Mouse (Mus musculus) layer of hippocampus, postnatal 25 days (tissue): Measurements from ENCODE around the gene Fars2. TPM values are rescaled to one million over a fixed set of nuclear protein-coding genes. Genes with fewer than 3 reads are reported as not detected.
"Not testable (repeated sequence)": the region's sequence is repeated elsewhere in the genome, so short reads cannot be mapped to it uniquely, and the experiment has no call there.

Experiments used
- DNase-seq, 2 experiments: peaks; one replicate each; pipeline ENCODE4 v3.0.0; 2022; ENCODE audit warnings: mixed read lengths in 2 of 2, low spot score in 1 of 2; ENCODE audit errors: extremely low spot score in 1 of 2
- total RNA-seq, 2 experiments: library from RNA; stranded (reverse); gene quantifications; 2 replicates each; pipeline ENCODE4 v1.2.3; 2021

Fars2 gene
- total RNA-seq, 2 experiments from 2014 or later = 33.8 to 37.6 TPM

DNA sequence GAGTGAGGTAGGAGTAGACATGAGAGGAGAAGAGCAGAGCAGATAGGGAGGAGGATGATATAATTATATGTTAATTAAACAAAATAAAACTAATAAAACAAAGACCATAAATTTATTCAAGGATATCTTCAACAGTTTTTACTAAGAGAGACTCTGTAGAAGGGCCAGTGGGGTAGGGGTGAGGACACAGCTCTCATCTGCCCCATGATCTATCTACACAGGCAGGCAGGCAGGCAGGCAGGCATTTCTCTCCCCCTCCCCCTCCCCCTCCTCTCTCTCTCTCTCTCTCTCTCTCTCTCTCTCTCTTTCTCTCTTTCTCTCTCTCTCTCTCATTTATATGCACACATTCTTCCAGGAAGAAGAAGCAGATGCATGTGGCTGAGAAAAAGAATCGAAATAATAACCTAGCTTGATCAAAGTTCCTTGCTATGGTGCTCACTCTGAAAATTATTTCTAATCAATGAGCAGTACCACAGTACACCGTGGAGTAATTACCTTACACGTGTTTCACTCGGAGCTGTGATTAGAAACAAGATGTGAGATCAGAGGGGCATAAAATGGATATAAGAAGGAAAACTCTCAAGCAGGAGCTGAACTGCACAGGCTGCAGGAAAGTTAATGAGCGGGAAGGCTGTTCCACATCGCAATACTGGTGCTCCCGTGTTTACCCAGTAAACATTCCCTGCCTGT is 312.4 kb downstream of the Fars2 start:
- DNase-seq = no peak

DNA sequence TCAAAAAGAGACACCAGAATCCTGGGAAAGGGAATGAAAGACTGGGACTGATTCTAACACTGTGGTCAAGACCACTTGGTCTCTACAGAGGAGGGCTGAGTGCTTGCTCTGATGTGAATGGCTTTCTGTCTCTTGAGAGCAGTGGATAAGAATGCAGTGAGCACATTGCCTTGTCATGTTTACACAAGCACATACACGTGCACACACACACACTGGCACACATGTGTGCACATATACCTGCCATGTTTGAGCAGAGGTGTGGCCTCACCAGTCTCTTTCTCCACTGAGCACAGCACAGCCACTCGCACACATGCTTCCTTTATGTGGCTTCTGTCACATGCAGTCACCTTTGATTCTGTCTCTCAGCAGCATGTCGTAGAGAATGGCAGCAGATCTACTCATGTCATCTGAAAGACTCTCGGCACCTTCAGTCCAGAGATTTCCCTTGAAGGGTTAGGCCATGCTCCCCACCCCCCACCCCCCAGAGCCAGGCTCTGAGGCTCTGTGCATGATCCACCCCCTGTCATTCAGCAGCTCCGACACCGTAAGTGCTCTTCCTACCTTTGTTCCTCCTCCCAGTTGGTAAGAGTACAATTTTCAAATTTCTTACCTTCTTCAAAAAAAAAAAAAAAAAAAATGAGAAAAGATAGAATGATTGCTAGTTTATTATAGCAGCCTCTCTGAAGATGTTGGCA is 313.4 kb downstream of the Fars2 start:
- no peak for DNase-seq

DNA sequence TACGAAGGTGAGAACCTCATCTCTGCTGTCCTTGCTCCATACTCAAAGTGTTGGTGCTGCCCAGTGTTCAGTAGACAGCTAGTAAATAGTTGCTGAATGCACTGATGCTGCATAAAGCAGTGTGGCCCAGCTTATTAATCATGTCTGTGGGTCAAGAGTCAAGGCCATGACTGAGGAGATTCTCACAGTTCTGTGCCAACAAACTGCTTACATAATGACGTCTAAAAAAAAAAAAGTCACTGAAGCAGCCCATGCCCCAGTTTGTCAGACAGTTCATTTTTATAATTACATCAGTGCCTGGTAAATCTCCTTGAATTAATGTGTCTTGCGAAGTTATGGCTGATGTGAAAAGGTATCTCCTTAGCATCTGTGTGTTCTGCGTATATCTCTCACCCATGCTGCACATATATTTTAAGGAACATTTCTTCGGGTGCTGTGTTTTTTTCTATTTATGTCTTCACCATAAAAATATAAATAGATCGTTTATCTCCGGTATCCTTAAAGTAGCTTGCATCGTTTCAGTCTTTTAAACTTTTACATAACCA is 314.8 kb downstream of the Fars2 start:
- DNase-seq = no peak

DNA sequence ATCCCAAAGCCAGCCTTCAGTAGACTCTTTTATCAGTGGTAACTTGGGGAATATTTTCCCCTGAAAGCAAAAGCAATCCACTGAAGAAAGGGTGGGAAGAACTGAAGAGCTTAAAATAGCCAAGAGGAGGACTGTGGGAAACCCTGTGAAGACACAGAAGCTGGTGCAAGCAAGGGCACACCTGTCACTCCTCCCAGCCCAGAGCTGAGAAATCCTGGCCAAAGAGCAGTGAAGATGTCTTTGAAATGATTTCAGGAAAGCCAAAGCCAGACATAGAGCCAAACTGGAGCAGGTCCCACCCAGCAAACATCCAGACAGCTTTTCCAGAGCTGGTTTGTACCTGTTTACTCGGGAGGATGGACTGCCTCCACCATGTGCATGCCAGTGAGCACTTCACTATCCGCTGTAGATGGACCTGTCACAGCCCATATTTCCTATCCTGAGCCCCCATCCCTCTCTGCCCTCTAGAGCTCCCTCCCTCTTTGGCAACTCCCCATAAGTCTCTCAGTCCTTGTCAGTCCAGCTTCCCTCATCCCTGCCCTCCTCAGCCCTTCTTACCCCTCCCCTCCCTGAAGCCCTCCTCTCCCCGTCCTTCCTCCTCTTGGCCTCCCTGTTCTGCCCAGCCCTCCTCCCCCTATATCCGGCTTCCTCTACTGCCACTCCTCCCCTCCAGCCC is 327.7 kb downstream of the Fars2 start:
- DNase-seq = no peak

DNA sequence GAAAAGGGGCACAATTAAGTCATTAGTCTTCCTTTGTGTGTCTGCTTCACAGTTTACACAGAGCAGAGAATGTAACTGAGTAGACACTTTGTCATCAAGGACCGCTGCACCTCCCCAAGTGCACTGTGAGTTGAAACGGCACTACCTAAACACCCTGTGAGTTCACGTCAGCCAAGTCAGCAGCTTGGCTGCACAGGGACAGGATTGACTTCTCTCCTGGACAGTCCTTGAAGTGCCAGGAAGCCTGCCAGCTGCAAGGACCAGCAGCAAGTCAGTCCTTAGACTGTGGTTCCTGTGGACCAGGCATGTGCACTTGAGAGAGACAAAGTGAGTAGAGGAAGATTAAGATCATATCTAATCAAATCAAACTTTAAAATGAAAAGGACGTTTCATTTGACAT is 330.7 kb downstream of the Fars2 start:
- no peak for DNase-seq

DNA sequence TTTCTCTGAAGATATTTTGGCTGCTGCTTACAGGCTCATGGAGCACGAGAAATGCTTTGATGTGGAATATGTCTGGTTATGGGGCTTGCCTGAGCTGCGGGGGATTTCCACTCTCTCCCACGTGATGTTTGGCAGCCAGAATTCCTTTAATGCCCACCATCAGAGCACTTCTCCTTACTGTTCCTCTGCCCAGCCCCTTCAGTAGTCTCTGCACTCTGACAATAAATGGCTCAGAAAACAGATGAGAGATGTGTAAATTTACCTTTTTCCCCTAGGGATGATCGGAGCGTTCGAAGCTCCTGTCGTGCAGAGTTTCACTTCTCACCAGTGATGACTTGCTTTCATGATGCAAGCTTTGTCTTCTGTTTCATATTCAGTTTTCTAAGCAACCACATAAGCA is 331.4 kb downstream of the Fars2 start:
- DNase-seq = no peak

DNA sequence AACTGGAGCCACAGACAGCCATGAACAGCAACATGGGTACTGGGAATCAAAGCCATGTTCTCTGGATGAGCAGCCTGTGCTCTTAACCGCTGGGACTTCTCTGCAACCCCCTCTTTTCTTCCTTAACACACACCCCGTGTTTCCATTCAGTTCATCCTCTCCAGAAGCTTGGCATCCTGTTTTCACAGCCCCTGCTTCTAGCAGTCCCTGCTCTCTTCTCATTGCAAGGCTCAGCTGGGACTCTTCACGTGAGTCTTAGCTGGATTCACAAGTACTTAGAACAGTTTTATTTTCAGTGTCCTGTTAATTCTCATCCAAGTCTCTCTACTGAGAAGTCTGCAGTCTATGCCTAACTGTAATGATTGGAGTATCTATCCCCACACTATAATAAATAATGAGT is 334.2 kb downstream of the Fars2 start:
- DNase-seq = no peak

DNA sequence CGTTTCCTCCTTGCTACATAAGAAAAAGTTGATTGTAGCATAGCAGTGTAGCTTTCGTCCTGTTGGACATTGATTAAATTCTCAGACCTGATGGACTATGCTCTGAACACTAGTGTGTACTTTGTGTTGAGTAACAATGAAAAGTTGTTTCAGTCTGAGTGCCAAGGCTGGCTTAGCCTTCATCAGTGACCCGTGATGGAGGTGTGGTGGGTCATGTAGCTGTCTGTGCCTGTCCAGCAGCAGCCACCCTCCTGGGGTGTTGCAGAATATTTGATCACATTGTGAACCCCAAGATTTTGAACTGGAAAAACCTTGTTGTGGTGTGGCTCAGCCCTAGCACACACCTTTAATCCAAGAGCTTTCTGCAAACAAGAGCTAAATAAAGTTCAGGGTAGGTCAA is 343.3 kb downstream of the Fars2 start:
- no peak for DNase-seq

DNA sequence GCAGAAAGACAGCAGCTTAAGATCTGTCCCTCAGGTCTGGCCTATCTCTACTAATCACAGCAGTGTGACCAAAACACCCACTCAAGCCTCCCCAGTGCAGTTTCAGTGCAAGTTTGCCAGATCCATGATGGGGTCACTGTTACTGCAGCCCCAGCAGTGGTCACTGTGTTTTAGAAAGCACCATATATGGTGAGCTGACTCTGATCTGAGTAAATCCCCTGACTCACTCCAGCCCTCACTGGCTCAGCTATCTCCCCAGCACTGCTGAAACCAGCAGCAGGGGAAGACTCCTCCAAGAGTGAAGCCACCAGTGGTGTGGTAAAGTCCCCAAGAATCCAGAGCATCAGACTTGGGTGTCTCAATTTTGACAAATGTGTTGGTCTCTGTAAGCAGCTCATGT is 346.5 kb downstream of the Fars2 start:
- DNase-seq = no peak

DNA sequence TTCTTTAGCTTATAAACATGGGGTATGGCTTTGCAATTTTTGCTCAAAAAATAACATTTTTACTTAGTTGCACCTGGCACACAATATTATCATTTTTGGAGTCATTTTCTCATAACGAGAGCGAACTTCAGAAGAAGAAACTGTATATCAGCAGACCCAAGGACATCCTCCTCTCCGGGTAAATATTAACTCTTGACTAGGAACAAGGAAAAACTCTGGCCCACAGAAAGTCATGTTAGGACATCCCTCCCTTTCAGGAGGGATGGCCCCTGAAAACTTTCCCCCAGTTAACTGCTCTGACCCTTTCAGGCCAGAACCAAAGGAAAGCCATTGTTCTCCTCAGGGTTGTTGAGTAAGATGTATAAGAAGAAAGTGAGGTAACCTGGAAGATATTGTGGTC is 348.9 kb downstream of the Fars2 start:
- DNase-seq = not testable (repeated sequence)

DNA sequence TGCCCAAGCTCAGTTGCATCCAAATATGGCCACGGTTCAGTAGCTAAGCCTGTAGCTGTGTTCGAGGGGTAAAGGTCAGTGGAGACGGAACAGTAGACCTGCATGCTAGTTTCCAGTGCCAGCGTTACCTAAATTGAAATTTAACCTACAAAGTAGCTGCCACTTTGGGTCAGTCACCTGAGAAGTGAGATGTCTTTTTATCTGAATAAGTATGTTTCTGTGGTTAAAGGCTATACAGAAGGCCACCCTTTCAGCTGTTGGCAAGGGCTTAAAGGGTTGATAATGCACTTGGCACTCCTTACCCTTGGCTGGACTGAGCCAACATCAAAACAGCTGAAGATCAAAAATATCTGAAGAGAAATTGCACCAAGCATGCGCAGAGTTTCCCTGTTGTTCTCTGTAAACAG is 349.3 kb downstream of the Fars2 start:
- no peak for DNase-seq

DNA sequence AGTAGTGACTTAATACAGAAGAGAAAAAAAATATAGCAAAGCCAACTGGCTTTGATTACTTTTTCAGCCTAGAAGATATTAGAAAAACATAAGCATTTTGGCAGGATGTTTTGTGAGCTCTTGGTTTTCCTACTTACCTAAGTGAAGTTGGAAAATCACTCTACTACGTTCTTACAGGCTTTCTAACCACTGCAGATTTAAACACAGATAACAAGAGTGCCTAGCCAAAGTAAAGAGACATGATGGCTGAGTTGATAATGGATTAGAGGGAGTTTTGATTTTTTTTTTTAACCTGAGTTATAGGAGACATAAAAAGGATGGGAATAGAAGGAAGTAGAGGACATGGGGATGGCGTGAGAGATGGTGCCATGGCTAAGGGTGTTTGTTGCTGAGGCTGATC is 350.6 kb downstream of the Fars2 start:
- no peak for DNase-seq

DNA sequence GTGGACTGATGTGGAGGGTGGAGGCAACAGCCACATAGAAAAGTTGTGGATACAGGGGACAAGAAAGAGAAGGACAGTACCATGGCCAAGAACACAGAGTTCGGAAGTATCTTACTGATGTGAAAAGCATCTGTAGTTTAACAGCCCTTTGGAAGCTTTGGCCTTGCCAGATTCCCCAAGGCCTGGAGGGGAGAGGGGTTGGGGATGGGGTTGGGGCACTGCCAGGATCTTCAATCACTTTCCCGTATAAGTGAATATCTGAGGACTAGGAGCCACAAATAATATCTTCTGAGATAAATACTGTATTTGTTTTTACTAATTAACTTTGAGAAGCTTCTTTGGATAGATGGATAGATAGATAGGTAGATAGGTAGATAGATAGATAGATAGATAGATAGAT is 351.8 kb downstream of the Fars2 start:
- DNase-seq = no peak

DNA sequence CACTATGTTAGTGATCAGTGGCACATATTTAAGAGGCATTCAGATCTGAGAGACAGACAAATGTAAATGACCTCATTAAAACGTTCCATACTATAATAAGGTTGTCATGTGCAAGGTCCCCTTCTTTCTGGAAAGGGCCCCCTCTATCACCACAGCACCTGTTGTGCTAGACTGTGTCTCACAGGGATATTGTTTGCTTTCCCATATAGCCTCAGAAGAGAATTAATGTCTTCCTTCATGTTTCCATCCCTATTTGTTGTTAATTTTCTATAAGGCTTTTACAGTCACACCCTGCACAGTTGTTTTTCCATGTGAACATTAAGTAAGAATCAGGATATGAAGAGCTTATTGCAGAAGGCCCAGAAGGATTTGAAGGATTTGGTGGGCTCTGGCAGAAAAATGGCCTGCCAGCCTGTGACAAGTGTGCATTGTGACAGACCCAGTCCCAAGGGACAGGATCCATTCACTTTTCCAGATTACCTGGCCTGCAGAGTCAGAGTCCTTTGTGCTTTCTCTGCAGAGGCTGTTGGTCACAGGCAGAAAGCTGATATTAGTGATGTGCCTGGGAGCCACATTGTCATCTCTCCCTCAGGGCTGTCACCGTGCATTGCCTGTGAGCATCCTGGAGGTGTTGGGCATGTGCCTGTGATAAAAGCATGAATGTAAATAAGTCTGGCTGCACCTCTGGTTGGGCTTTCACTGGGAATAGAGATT is 352.4 kb downstream of the Fars2 start:
- no peak for DNase-seq

DNA sequence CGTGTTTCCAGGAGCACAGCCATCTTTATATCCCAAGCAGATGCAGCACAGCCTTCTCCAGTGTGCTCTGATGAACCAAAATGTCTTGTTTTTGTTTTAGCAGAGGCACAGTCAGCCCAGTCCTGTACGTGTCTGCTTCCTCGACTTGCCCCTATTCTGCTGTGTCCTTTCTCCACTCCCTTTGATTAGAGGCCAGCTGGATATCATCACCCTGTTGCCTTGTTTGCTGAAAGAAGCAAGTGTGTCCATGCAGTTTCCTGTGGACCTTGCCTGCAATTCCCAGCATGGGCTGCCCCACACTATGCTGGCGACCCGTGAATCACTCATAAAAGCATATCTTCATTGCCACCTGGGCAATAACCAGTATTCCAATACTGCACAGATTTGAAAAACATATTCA is 360.4 kb downstream of the Fars2 start:
- DNase-seq = no peak

DNA sequence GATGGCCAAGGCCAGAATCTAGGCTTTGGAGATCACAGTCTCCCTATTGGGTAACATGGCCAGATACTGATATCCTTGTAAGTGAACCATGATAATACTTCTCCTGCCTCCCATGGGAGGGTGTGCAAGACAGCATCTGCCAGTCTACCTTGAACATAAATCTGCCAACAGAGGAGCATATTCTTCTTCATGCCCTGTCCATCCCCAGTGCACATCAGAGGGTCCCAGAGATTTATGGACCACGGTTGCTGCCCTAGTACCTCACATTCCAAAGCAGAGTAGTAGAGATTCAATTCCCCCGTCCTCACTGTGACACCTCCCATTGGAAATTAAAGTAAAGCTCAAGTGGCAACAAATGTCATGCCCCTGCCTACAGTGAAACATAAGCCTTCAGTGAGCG is 361.0 kb downstream of the Fars2 start:
- DNase-seq = no peak

DNA sequence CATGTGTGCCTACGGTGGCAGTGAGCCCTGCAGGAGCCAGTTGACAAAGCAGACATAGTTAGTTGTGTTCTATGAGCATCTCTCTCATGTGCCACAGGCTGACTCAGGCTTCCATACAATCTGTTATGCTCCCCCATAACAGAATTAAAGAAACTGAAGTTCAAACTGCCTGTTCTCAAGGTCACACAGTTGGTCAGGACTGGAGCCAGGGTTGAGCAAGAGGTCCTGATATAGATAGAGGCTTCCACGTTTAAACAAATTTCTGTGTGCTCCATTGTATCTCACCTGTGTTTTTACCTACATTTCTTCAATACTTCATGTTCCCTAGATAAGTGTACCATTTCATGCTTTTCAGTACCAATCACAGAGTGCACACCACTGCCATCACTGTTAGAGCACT is 362.9 kb downstream of the Fars2 start:
- no peak for DNase-seq

DNA sequence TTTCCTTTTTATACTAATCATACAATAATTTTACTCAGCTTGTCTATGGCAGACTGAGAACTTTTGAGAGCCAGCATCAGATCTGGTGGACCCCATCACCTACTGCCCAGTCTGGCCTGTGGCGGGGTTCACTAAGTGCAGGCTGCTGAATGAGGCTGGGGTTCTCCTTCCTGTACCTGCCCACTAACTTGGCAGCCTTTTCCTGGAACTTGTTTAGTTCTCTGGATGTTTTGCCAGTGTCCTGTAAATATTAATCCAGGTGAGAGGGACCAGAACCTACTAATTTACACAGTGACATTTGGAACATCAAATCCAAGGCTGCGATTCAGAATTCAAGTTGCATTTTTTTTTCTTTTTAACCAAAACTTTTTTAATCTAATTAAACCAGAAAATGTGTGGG is 367.2 kb downstream of the Fars2 start:
- DNase-seq = no peak

DNA sequence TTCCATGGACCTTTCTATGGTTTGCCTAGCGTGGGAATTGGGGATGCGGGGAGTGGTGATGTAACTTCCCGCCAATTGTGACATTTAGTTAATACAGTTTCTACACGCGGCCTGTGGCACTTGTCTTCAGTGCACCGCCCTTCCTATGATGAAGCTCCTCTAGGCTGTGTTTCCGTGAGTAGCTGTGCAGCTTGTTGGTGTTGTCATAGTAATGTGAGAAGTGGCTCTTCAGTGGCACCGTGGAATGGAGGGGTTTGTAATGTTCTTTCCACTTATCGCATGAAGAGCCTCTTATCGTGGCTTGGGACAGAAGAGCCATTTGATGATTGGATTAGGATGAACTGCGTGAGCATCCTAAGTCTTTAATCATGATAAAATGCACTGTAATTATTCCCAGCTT is 369.5 kb downstream of the Fars2 start:
- DNase-seq = no peak

DNA sequence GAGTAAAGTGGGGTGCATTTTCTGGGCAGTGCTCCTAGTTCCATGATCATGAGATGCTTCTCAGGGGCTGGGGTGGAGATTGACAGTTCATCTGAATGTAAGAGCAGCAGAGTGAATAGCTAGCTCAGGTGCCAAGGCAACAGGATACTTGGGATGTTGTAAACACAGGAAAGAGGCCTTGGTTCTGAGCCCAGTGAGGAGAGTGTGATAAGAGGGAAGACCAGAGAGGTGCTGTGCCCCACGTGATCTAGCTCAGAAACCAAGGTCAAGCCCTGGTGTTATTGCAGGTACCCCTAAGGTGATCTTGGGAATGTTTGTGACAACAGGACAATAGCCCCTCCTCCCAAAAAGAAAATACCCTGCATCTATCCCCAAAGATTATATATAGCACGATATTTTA is 372.2 kb downstream of the Fars2 start:
- no peak for DNase-seq

DNA sequence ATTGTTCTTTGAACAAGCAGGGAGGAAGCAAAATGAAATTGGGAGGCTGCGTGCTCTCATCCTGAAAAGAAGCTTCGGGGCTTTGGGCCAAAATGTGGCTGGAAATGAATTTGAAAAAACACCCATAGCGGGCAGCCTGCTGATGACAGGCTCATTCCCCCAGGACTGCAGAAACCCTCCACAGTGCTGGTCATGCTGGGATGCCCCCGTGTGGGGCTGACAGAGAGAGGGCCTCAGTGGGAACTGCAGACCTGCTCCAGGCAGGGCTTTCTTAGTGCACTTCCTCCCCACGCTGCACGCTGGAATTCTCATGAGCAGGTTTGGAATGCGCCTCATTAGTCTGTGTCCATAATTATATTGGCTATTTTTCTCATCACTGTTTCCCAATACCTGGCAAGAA is 373.4 kb downstream of the Fars2 start:
- no peak for DNase-seq
